Mouse (Mus musculus): ENCODE results near the gene Tfeb. TPM values are rescaled to one million over a fixed set of nuclear protein-coding genes. Genes with fewer than 3 reads are reported as not detected.

Tfeb gene
- total and polyA plus RNA-seq, 3 experiments, result 29.1 to 49.3 (median 39.9) TPM

DNA sequence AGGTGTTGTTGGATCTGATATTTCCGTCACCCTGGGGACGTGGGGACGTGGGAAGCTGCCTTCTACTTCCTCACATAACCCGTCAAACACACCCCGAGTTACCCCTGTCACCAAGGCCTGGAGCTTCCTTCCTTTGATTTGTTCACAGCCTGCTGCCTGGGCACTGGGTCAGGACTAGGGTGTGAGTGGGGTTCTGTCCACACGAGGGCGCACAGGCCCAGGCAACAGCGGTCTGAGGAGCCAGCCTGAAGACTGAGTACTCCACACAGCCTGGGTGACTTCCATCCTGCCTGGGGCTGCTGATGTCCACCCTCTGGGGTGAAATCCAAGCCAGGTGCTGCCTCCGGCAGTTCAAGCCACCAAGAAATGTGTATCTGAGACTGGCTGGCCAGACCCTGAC is 56.5 kb downstream of the Tfeb start:
- no peaks in the 10 kb centered on the region for H3K27me3 ChIP-seq (replicated peaks)
- H3K36me3 ChIP-seq (replicated peaks in 1 of 2; ENCODE audit: control insufficient read depth in 1 of 2, insufficient read depth in 1 of 2, low read length in 1 of 2), result peaks cover 31 to 47% of the 10 kb centered on the region in 2 experiments
- no peaks in the 10 kb centered on the region for H3K9me3 ChIP-seq (replicated peaks; ENCODE audit: low read length)
- no peak overlapping the region for H3K27ac ChIP-seq (ENCODE audit: insufficient read depth, low read depth)
- no peak overlapping the region for H3K9ac ChIP-seq (ENCODE audit: insufficient read depth, low read depth)
- H3K4me3 ChIP-seq (replicated peaks in 1 of 3; ENCODE audit: low read depth in 2 of 3, low read length in 2 of 3, poor library complexity in 1 of 3), result no peak overlapping the region
- dilution Hi-C loops (cut with MboI; ENCODE audit: extremely low pct_ligation_motif_present, extremely low pct_unique_long_range_greater_than_20kb, low sequenced_read_pairs), result no loop called here
- peak; percentile 82 for DNase-seq (ENCODE audit: extremely low read depth)
- H3K4me1 ChIP-seq (ENCODE audit: control insufficient read depth in 1 of 2, insufficient read depth in 2 of 2), result peaks cover 2 to 34% of the 10 kb centered on the region in 2 experiments; a peak in 3 of 4 replicates
- H3K79me2 ChIP-seq (replicated peaks; ENCODE audit: control insufficient read depth, extremely low read depth, insufficient read depth, poor library complexity, severe bottlenecking), result no peaks in the 10 kb centered on the region
- peak; percentile 57 to 93 for TF ChIP-seq CTCF (conservative IDR thresholded peaks at IDR 0.05 in 1 of 2, IDR thresholded peaks at IDR 0.05 in 1 of 2; ENCODE audit: low read depth in 2 of 2, low read length in 2 of 2)
- TF ChIP-seq TCF12 (IDR thresholded peaks at IDR 0.05; ENCODE audit: low read depth, low read length), result 0 out of 2 replicates have a peak, but pooled peaks have one; percentile 13
- TF ChIP-seq RAD21 (IDR thresholded peaks at IDR 0.05; ENCODE audit: low read depth, low read length), result peak; percentile 75
- peak; percentile 48; the same call in 1 of the 2 replicates for TF ChIP-seq NELFE (IDR thresholded peaks at IDR 0.05; ENCODE audit: low read depth, low read length)
- TF ChIP-seq IRF4 (IDR thresholded peaks at IDR 0.05; ENCODE audit: low read depth, low read length), result no peak
- TF ChIP-seq SIN3A (IDR thresholded peaks at IDR 0.05; ENCODE audit: low read length), result peak; percentile 52
- TF ChIP-seq ZC3H11A (IDR thresholded peaks at IDR 0.05; ENCODE audit: low read depth, low read length), result 0 out of 2 replicates have a peak, but pooled peaks have one; percentile 22
- no peak for TF ChIP-seq ZMIZ1 (IDR thresholded peaks at IDR 0.05; ENCODE audit: low read depth, low read length)
- peak; percentile 88 for TF ChIP-seq SMC3 (IDR thresholded peaks at IDR 0.05; ENCODE audit: low read depth, low read length)
- in situ Hi-C loops (cut with MboI; ENCODE audit: low pct_ligation_motif_present, low pct_unique_long_range_greater_than_20kb, low sequenced_read_pairs), result loop anchor here (10.0 kb wide), 2 partner anchors 71 to 251 kb away; no protein-coding TSS in a partner anchor
- H3K4me2 ChIP-seq (ENCODE audit: insufficient read depth, low read depth, poor library complexity, severe bottlenecking), result no peak overlapping the region

DNA sequence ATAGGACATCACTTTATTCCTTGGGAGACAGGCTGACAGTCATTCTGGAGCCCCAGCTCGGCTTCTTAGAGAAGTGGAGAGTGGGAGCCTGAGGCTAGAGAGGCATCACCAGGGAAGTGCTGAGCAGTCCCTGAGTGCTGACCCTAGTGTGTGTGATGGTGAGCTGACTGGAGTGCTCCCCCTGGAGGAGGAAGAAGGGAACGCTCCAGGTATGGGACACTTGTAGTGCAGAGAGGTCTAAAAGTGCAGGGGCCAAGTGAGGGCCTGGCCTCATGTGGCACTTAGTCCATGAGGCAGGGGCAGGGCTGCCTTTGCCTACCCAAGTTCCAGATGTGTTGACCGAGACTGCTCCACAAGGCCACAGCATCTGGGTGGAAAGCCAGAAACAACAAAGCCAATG is 58.6 kb downstream of the Tfeb start:
- dilution Hi-C loops (cut with MboI; ENCODE audit: extremely low pct_ligation_motif_present, extremely low pct_unique_long_range_greater_than_20kb, low sequenced_read_pairs), result no loop called here
- peak; percentile 64 for DNase-seq (ENCODE audit: extremely low read depth)

DNA sequence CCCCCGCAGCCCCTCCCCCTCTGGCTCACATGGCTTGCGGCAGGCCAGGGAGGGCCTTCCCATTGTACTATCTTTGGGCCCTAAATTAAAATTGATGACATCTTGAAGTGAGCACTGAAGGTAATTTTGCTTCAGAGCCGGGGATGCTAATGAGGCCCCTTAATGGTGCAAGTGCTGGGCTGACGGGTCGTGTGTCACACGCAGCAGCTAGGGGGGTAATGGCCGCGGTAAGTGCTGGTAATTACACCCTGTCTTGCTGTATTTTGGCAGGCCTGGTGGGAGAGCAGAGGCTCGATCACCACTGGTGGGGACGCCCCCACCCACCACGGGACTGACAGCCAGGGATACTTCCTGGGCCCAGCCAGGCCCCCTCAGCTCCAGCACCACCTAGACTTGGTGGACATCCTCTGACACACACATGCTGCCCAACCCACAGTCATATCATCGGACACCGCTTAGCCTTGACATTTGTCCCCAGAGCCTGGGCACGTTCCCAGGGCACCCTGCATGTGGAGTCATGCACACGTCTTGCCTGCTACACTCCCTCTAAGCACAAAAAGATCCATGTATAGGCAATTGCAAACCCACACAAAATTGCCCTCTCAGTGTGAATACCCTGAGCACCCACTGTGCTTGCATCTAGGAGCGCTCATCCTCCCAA is 59.5 kb downstream of the Tfeb start:
- Histone ChIP-seq H3K36me3 (replicated peaks in 1 of 2; ENCODE audit: control insufficient read depth in 1 of 2, insufficient read depth in 1 of 2, low read length in 1 of 2) (peaks cover 9 to 19% of the 10 kb centered on the region in 2 experiments), H3K4me1 (ENCODE audit: control insufficient read depth in 1 of 2, insufficient read depth in 2 of 2) (peaks cover 2 to 34% of the 10 kb centered on the region in 2 experiments; a peak in 3 of 4 replicates), H3K27ac (ENCODE audit: insufficient read depth, low read depth) (no peak overlapping the region), H3K4me2 (ENCODE audit: insufficient read depth, low read depth, poor library complexity, severe bottlenecking) (no peak overlapping the region), H3K9ac (ENCODE audit: insufficient read depth, low read depth) (no peak overlapping the region), H3K27me3 (replicated peaks) (no peaks in the 10 kb centered on the region), H3K4me3 (replicated peaks in 1 of 3; ENCODE audit: low read depth in 2 of 3, low read length in 2 of 3, poor library complexity in 1 of 3) (no peak overlapping the region), H3K9me3 (replicated peaks; ENCODE audit: low read length) (no peaks in the 10 kb centered on the region), H3K79me2 (replicated peaks; ENCODE audit: control insufficient read depth, extremely low read depth, insufficient read depth, poor library complexity, severe bottlenecking) (no peaks in the 10 kb centered on the region)
- in situ Hi-C loops (cut with MboI; ENCODE audit: low pct_ligation_motif_present, low pct_unique_long_range_greater_than_20kb, low sequenced_read_pairs), result loop anchor here (5.0 to 10.0 kb wide), 4 partner anchors 46 to 301 kb away; no protein-coding TSS in a partner anchor
- dilution Hi-C loops (cut with MboI; ENCODE audit: extremely low pct_ligation_motif_present, extremely low pct_unique_long_range_greater_than_20kb, low sequenced_read_pairs), result no loop called here
- TF ChIP-seq SMC3 (IDR thresholded peaks at IDR 0.05; ENCODE audit: low read depth, low read length) (no peak), RCOR1 (conservative IDR thresholded peaks at IDR 0.05; ENCODE audit: low read depth, low read length) (no peak), UBTF (IDR thresholded peaks at IDR 0.05; ENCODE audit: low read depth, low read length) (no peak), TBP (conservative IDR thresholded peaks at IDR 0.05; ENCODE audit: low read depth, low read length) (no peak)
- DNase-seq (ENCODE audit: extremely low read depth), result no peak

More for the DNA sequence above, 58.6 kb downstream of the Tfeb start:
- Histone ChIP-seq H3K9ac (ENCODE audit: insufficient read depth, low read depth) (no peak overlapping the region), H3K27me3 (replicated peaks) (no peaks in the 10 kb centered on the region), H3K27ac (ENCODE audit: insufficient read depth, low read depth) (no peak overlapping the region), H3K4me2 (ENCODE audit: insufficient read depth, low read depth, poor library complexity, severe bottlenecking) (no peak overlapping the region), H3K4me1 (ENCODE audit: control insufficient read depth in 1 of 2, insufficient read depth in 2 of 2) (peaks cover 2 to 34% of the 10 kb centered on the region in 2 experiments; a peak in 3 of 4 replicates), H3K4me3 (replicated peaks in 1 of 3; ENCODE audit: low read depth in 2 of 3, low read length in 2 of 3, poor library complexity in 1 of 3) (no peak overlapping the region), H3K36me3 (replicated peaks in 1 of 2; ENCODE audit: control insufficient read depth in 1 of 2, insufficient read depth in 1 of 2, low read length in 1 of 2) (peaks cover 14 to 27% of the 10 kb centered on the region in 2 experiments), H3K79me2 (replicated peaks; ENCODE audit: control insufficient read depth, extremely low read depth, insufficient read depth, poor library complexity, severe bottlenecking) (no peaks in the 10 kb centered on the region), H3K9me3 (replicated peaks; ENCODE audit: low read length) (no peaks in the 10 kb centered on the region)
- TF ChIP-seq SMC3 (IDR thresholded peaks at IDR 0.05; ENCODE audit: low read depth, low read length), result peak; percentile 72
- TF ChIP-seq BHLHE40 (IDR thresholded peaks at IDR 0.05; ENCODE audit: low read depth, low read length), result no peak
- TF ChIP-seq CTCF (conservative IDR thresholded peaks at IDR 0.05 in 1 of 2, IDR thresholded peaks at IDR 0.05 in 1 of 2; ENCODE audit: low read depth in 2 of 2, low read length in 2 of 2), result peak; percentile 74 to 76
- peak; percentile 47 for TF ChIP-seq RAD21 (IDR thresholded peaks at IDR 0.05; ENCODE audit: low read depth, low read length)
- in situ Hi-C loops (cut with MboI; ENCODE audit: low pct_ligation_motif_present, low pct_unique_long_range_greater_than_20kb, low sequenced_read_pairs), result loop anchor here (5.0 to 10.0 kb wide), 4 partner anchors 47 to 302 kb away; no protein-coding TSS in a partner anchor

All from CH12.LX (cell line).